In genomic region chr8:83594167-83595049, GRCm38 (mm10) we compare ENCODE assay signal across 8 mouse cellular contexts. TPM values are rescaled to one million over a fixed set of nuclear protein-coding genes. Genes with fewer than 3 reads are reported as not detected.
DNase-seq lines count a peak whose midpoint lies in the region; ATAC-seq and TF ChIP-seq lines count a peak whose summit lies in the region.

No protein-coding gene starts in this region.

- peak overlapping the region; percentile 71 for H3K9ac ChIP-seq in kidney, embryonic 15.5 days

- H3K36me3 ChIP-seq in heart, embryonic 10.5 days, result peaks cover 12% of the 10 kb centered on the region
- peaks cover 10% of the 10 kb centered on the region; the same call in 1 of the 2 replicates for H3K36me3 ChIP-seq in kidney, embryonic 15.5 days

- under 1% methylated on average over 43 of the region's 43 CpGs for WGBS in heart, embryonic 10.5 days
- under 1% methylated on average over 43 of the region's 43 CpGs for WGBS in kidney, embryonic 15.5 days

- H3K4me1 ChIP-seq in bone marrow macrophage, adult 2 months (ENCODE audit: control insufficient read depth, insufficient read depth, low read length), result peaks cover 8% of the 10 kb centered on the region
- no peaks in the 10 kb centered on the region; the same call in 1 of the 2 replicates for H3K4me1 ChIP-seq in embryonic fibroblast, embryonic 13.5 days (ENCODE audit: control insufficient read depth, insufficient read depth, low read length)
- H3K4me1 ChIP-seq in heart, embryonic 10.5 days, result peaks cover 15% of the 10 kb centered on the region; the same call in 1 of the 2 replicates
- H3K4me1 ChIP-seq in kidney, embryonic 15.5 days, result peaks cover 35% of the 10 kb centered on the region

- no peak for TF ChIP-seq CTCF in bone marrow macrophage, adult 2 months (IDR thresholded peaks at IDR 0.05; ENCODE audit: low read depth, low read length)
- TF ChIP-seq CTCF in embryonic fibroblast, embryonic 13.5 days (IDR thresholded peaks at IDR 0.05; ENCODE audit: borderline replicate concordance, insufficient read depth, low read length), result no peak

- peak overlapping the region; percentile 94 for H3K4me3 ChIP-seq in bone marrow macrophage, adult 2 months (ENCODE audit: insufficient read depth, low read length)
- H3K4me3 ChIP-seq in embryonic fibroblast, embryonic 13.5 days (ENCODE audit: insufficient read depth, low read length), result peak overlapping the region; percentile 88
- H3K4me3 ChIP-seq in heart, embryonic 10.5 days, result peak overlapping the region; percentile 84
- peak overlapping the region; percentile 61 for H3K4me3 ChIP-seq in kidney, embryonic 15.5 days (replicated peaks)

- H3K27ac ChIP-seq in bone marrow macrophage, adult 2 months (ENCODE audit: insufficient read depth, low read depth, low read length), result peak overlapping the region; percentile 70
- peak overlapping the region; percentile 66 for H3K27ac ChIP-seq in embryonic fibroblast, embryonic 13.5 days (ENCODE audit: insufficient read depth, low read length)
- H3K27ac ChIP-seq in heart, embryonic 10.5 days, result peak overlapping the region; percentile 90
- H3K27ac ChIP-seq in kidney, embryonic 15.5 days, result peak overlapping the region; percentile 90

- ATAC-seq in kidney, embryonic 15.5 days (replicated peaks; ENCODE audit: low FRiP score), result peak; percentile 99
- peak; percentile 96 for ATAC-seq in monocyte, adult 5-6 weeks (replicated peaks; ENCODE audit: insufficient number of reproducible peaks, low FRiP score, low TSS enrichment, poor library complexity, severe bottlenecking)

- no peak for TF ChIP-seq POLR2A in bone marrow macrophage, adult 2 months (IDR thresholded peaks at IDR 0.05; ENCODE audit: borderline replicate concordance, low read depth, low read length)
- peak; percentile 88 for TF ChIP-seq POLR2A in embryonic fibroblast, embryonic 13.5 days (IDR thresholded peaks at IDR 0.05; ENCODE audit: low read depth, low read length)

- no peaks in the 10 kb centered on the region for H3K9me3 ChIP-seq in heart, embryonic 10.5 days
- H3K9me3 ChIP-seq in kidney, embryonic 15.5 days (replicated peaks), result no peaks in the 10 kb centered on the region

- no peaks in the 10 kb centered on the region for H3K27me3 ChIP-seq in heart, embryonic 10.5 days (ENCODE audit: insufficient read depth, poor library complexity, severe bottlenecking)
- no peaks in the 10 kb centered on the region for H3K27me3 ChIP-seq in kidney, embryonic 15.5 days

- H3K4me2 ChIP-seq in kidney, embryonic 15.5 days, result peak overlapping the region; percentile 84

- peak; percentile 98 for DNase-seq in A20 (ENCODE audit: low read depth, low spot score)
- DNase-seq in heart, embryonic 10.5 days (ENCODE audit: low spot score), result peak; percentile 100
- peak; percentile 99 for DNase-seq in liver
- DNase-seq in spleen, postnatal 4 days (ENCODE audit: low spot score in 2 of 2), result peak; percentile 96

RNA-seq across cellular contexts. Expression of gene Tecr, which starts 13.4 kb away (rescaled TPM):
- polyA plus RNA-seq in bone marrow macrophage, adult 2 months (2012; ENCODE audit: insufficient read depth, insufficient read length, missing spikeins), result 189 and 215 TPM in 2 replicates
- 210 and 213 TPM in 2 replicates for polyA plus RNA-seq in embryonic fibroblast, embryonic 13.5 days (2011; ENCODE audit: insufficient read length, low read depth, missing spikeins)
- polyA plus RNA-seq in heart, embryonic 10.5 days (2016; fragmentation: Nextera tagmentation; extraction: Ambion mirVana), result 568 and 608 TPM in 2 replicates
- 577 and 605 TPM in 2 replicates for polyA plus RNA-seq in kidney, embryonic 15.5 days (2015; fragmentation: Nextera tagmentation; extraction: Ambion mirVana)
- 59.7 to 123 TPM (median 61.4 TPM) in 3 replicates for total RNA-seq in monocyte, adult 5-6 weeks (2017)

RNA-seq across cellular contexts. Expression of gene Dnajb1, which starts 13.6 kb away (rescaled TPM):
- 19.4 and 19.9 TPM in 2 replicates for polyA plus RNA-seq in bone marrow macrophage, adult 2 months (2012; ENCODE audit: insufficient read depth, insufficient read length, missing spikeins)
- polyA plus RNA-seq in embryonic fibroblast, embryonic 13.5 days (2011; ENCODE audit: insufficient read length, low read depth, missing spikeins), result 27.7 and 32.2 TPM in 2 replicates
- 51.9 and 71.5 TPM in 2 replicates for polyA plus RNA-seq in heart, embryonic 10.5 days (2016; fragmentation: Nextera tagmentation; extraction: Ambion mirVana)
- 59.1 and 60.4 TPM in 2 replicates for polyA plus RNA-seq in kidney, embryonic 15.5 days (2015; fragmentation: Nextera tagmentation; extraction: Ambion mirVana)
- 35.2 to 112 TPM (median 38.5 TPM) in 3 replicates for total RNA-seq in monocyte, adult 5-6 weeks (2017)

RNA-seq across cellular contexts. Expression of gene Ndufb7, which starts 27.9 kb away (rescaled TPM):
- 130 and 134 TPM in 2 replicates for polyA plus RNA-seq in bone marrow macrophage, adult 2 months (2012; ENCODE audit: insufficient read depth, insufficient read length, missing spikeins)
- polyA plus RNA-seq in embryonic fibroblast, embryonic 13.5 days (2011; ENCODE audit: insufficient read length, low read depth, missing spikeins), result 67.4 and 86.9 TPM in 2 replicates
- 479 and 560 TPM in 2 replicates for polyA plus RNA-seq in heart, embryonic 10.5 days (2016; fragmentation: Nextera tagmentation; extraction: Ambion mirVana)
- 344 and 353 TPM in 2 replicates for polyA plus RNA-seq in kidney, embryonic 15.5 days (2015; fragmentation: Nextera tagmentation; extraction: Ambion mirVana)
- total RNA-seq in monocyte, adult 5-6 weeks (2017), result 152 to 196 TPM (median 178 TPM) in 3 replicates

RNA-seq across cellular contexts. Expression of gene Gipc1, which starts 58.1 kb away (rescaled TPM):
- 25.6 and 32.2 TPM in 2 replicates for polyA plus RNA-seq in bone marrow macrophage, adult 2 months (2012; ENCODE audit: insufficient read depth, insufficient read length, missing spikeins)
- 47.4 and 63.3 TPM in 2 replicates for polyA plus RNA-seq in embryonic fibroblast, embryonic 13.5 days (2011; ENCODE audit: insufficient read length, low read depth, missing spikeins)
- polyA plus RNA-seq in heart, embryonic 10.5 days (2016; fragmentation: Nextera tagmentation; extraction: Ambion mirVana), result 204 and 214 TPM in 2 replicates
- 220 and 221 TPM in 2 replicates for polyA plus RNA-seq in kidney, embryonic 15.5 days (2015; fragmentation: Nextera tagmentation; extraction: Ambion mirVana)
- 9.5 to 21.9 TPM (median 10.0 TPM) in 3 replicates for total RNA-seq in monocyte, adult 5-6 weeks (2017)

RNA-seq across cellular contexts. Expression of gene Olfr370, which starts 58.8 kb away (rescaled TPM):
- not detected in 2 replicates for polyA plus RNA-seq in bone marrow macrophage, adult 2 months (2012; ENCODE audit: insufficient read depth, insufficient read length, missing spikeins)
- polyA plus RNA-seq in embryonic fibroblast, embryonic 13.5 days (2011; ENCODE audit: insufficient read length, low read depth, missing spikeins), result not detected in 2 replicates
- polyA plus RNA-seq in heart, embryonic 10.5 days (2016; fragmentation: Nextera tagmentation; extraction: Ambion mirVana), result not detected in 2 replicates
- polyA plus RNA-seq in kidney, embryonic 15.5 days (2015; fragmentation: Nextera tagmentation; extraction: Ambion mirVana), result not detected in 2 replicates
- not detected in 3 replicates for total RNA-seq in monocyte, adult 5-6 weeks (2017)

Comparison
In these comparisons a context has a peak if more than half of its experiments do, and no peak if none do; other contexts are left out.
1. Peak in every context shown above with its lines: DNase-seq, ATAC-seq, H3K4me3 ChIP-seq and H3K27ac ChIP-seq.